Mouse (Mus musculus) hindbrain, embryonic 12.5 days (tissue): ENCODE data around the gene Zfp429. TPM values are rescaled to one million over a fixed set of nuclear protein-coding genes. Genes with fewer than 3 reads are reported as not detected.
A peak's percentile ranks its signal among the peaks of the same experiment; 100 is the strongest.
"Not testable (repeated sequence)": the region's sequence is repeated elsewhere in the genome, so short reads cannot be mapped to it uniquely, and the experiment has no call there.

Experiments
- ATAC-seq: fragments of 200-750 bp; cut with Nextera tagmentation; 2 replicates; pipeline ENCODE4 v1.8.0; 2017; ENCODE audit warnings: moderate TSS enrichment; ENCODE audit not compliant: low FRiP score
- H3K27ac ChIP-seq: fragments of 300-500 bp; sonication (generic); 2 replicates; pipeline ENCODE4 v1.5.1; 2016; ENCODE audit warnings: mild to moderate bottlenecking
- H3K27me3 ChIP-seq: fragments of 300-500 bp; sonication (generic); 2 replicates; pipeline ENCODE4 v1.6.1; 2016; ENCODE audit warnings: mild to moderate bottlenecking
- H3K36me3 ChIP-seq: fragments of 300-500 bp; sonication (generic); 2 replicates; pipeline ENCODE4 v1.6.1; 2016; ENCODE audit warnings: mild to moderate bottlenecking
- H3K4me1 ChIP-seq: fragments of 300-500 bp; sonication (generic); 2 replicates; pipeline ENCODE4 v1.6.1; 2016
- H3K4me2 ChIP-seq: fragments of 300-500 bp; sonication (generic); replicated peaks from 2 replicates; pipeline ENCODE4 v1.6.1; 2016; ENCODE audit warnings: mild to moderate bottlenecking
- H3K4me3 ChIP-seq: fragments of 300-500 bp; sonication (generic); 2 replicates; pipeline ENCODE4 v1.5.1; 2016; ENCODE audit warnings: mild to moderate bottlenecking
- H3K9ac ChIP-seq: fragments of 300-500 bp; sonication (generic); 2 replicates; pipeline ENCODE4 v1.6.1; 2016; ENCODE audit warnings: mild to moderate bottlenecking, moderate library complexity
- H3K9me3 ChIP-seq: fragments of 300-500 bp; sonication (generic); replicated peaks from 2 replicates; pipeline ENCODE4 v1.6.1; 2016; ENCODE audit warnings: mild to moderate bottlenecking
- WGBS: fragments of 180-500 bp; shearing (Covaris S2); methylation state at CpG from one replicate; pipeline ENCODE4 v1.1.7; 2016; 5-methylcytosine and 5-hydroxymethylcytosine counted together
- polyA plus RNA-seq: library from polyadenylated mRNA; unstranded; fragments of >200 nt; fragmentation: Nextera tagmentation; extraction: Ambion mirVana; gene quantifications from 2 replicates; pipeline ENCODE4 v1.2.1, GENCODE M21; 2016

Zfp429 gene
- polyA plus RNA-seq = 4.6 and 4.9 TPM in 2 replicates

DNA sequence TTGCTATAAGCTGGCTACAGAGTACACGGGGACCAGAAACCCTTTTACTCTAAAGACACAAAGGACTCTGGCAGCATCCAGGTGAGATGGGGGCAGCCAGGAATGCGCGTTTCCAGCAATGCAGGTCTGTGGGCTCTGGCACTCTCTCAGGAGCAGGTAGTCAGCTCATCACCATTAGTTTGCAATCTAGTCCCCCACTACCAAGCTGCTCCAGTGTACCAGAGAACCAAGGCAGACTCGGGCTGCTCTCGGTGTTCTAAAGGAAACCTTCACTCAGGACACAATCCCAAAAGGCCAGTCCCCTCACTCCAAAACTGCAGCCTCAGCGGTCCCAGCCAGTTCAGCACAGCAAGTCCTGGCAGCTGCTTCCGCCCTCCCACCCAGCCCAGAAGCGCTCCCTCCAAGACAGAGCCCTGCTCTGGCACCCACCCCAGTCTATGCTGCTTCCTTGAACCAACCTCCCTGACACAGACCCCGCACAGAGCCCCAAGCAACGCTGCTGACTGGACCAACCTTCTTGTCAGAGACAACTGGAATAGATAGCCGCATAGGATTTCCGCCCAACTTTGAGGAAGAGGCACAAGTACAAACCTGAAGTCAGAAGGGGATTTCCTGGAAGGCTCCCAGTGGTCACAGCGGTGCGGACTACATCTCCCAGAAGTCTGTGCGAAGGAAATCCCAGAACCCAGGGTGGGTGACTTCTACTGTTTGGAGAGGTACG lies at the start of gene Zfp429:
Gene Zfp429 (minus strand): TSS at position 637 of the 721 bp plus-strand sequence.
- H3K36me3 ChIP-seq, H3K27ac ChIP-seq, H3K27me3 ChIP-seq, H3K4me1 ChIP-seq, H3K9me3 ChIP-seq: not testable (repeated sequence)
- ATAC-seq = peak; percentile 94
- 3% methylated on average over 14 of the region's 16 CpGs for WGBS
- Histone ChIP-seq H3K4me2 (peak within 1 kb of the TSS; percentile 74), H3K9ac (peak within 1 kb of the TSS; percentile 54), H3K4me3 (peak within 1 kb of the TSS; percentile 59)

- not testable (repeated sequence) for H3K36me3 ChIP-seq, ATAC-seq
These were observed 37.5 kb upstream of the Zfp429 start for GRCm38 (mm10) chr13:67437095-67437494.

GRCm38 (mm10) chr13:67428116-67428515 lies 28.5 kb upstream of the Zfp429 start:
- no peak for ATAC-seq

More at GRCm38 (mm10) chr13:67437095-67437494, 37.5 kb upstream of the Zfp429 start:
- H3K9me3 ChIP-seq, H3K27ac ChIP-seq, H3K4me1 ChIP-seq, H3K4me3 ChIP-seq, H3K9ac ChIP-seq, H3K27me3 ChIP-seq, H3K4me2 ChIP-seq: not testable (repeated sequence)
- 88% methylated on average over 1 of the region's 3 CpGs for WGBS

DNA sequence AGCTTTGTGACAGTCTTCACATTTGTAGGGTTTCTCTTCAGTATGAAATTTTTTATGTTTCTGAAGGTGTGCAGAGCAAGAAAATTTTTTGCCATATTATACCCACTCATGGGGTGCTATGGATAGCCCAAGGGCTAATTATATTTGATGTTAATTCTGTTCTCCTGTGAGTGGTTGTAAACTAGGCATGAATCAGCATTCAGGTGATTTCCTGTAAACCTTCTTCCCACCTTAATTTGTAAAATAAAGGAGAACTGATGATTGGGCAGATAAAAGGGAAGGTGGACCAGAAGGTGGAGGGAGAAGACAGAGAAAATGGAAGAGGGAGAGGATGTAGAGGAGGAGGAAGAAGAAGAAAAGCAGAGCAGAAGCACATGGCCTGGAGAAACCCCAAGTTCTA lies 26.1 kb upstream of the Zfp429 start:
- not testable (repeated sequence) for H3K4me1 ChIP-seq, H3K4me2 ChIP-seq, ATAC-seq, H3K27me3 ChIP-seq, H3K9ac ChIP-seq, H3K9me3 ChIP-seq, H3K36me3 ChIP-seq, H3K27ac ChIP-seq, H3K4me3 ChIP-seq

More at GRCm38 (mm10) chr13:67428116-67428515, 28.5 kb upstream of the Zfp429 start:
- no peaks in the 10 kb centered on the region for H3K27me3 ChIP-seq
- no peak overlapping the region for H3K4me2 ChIP-seq
- H3K36me3 ChIP-seq = no peaks in the 10 kb centered on the region
- no peak overlapping the region for H3K27ac ChIP-seq
- no peak overlapping the region for H3K9ac ChIP-seq
- H3K4me3 ChIP-seq = no peak overlapping the region
- no peaks in the 10 kb centered on the region for H3K9me3 ChIP-seq
- no peaks in the 10 kb centered on the region for H3K4me1 ChIP-seq
- 73% methylated on average over 3 of the region's 3 CpGs for WGBS

DNA sequence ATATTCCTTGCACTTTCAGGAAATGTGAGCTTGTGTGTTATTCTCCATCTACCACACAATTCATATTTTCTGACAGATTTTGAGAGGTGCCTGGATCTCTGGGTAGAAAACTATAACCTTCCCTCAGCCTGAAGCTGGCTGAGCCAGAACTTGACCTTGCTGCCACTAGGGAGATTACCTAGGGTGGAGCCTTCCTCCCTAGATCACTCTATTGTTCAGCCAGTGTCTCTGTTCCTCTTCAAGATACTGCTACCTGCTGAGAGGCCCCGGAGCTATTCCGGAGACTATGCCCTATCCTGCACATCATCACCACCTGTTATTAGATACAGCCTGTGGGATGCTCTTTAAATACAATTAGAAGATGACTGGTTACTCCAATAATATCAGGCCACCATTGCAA lies 22.9 kb upstream of the Zfp429 start:
- H3K27ac ChIP-seq, H3K9ac ChIP-seq, H3K4me2 ChIP-seq, H3K4me1 ChIP-seq, H3K27me3 ChIP-seq, H3K36me3 ChIP-seq, H3K9me3 ChIP-seq, ATAC-seq, H3K4me3 ChIP-seq: not testable (repeated sequence)
- 92% methylated on average over 2 of the region's 2 CpGs for WGBS

DNA sequence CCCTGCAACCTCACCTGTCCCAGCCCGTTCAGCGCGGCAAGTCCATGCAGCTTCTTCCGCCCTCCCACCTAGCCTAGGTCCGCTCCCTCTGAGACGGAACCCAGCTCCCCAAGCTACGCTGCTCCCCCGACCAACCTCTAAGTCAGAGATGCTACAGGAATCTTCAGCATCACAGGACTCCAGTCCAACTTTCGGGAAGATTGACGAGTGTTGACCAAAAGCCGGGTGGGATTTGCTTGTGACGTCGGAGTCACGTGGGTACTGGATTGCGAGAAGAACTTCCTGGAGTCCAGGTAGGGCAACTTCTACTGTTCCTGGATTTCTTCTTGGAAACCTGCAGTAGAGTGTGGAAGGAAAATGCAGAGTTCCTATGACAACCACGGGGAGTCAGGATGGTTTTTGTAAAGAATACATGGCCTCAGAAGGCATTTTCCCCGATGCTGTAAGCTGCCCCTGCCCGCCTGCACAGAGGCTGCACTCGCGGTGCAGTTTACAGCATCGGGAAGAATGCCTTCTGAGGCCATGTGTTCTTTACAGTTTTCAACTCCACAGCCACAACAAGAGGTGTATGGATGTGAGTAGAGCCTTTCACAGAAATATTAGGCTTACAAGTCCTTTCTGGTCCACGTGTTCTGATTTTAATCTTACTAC lies 21.7 kb upstream of the Zfp429 start, which contains the start of gene Zfp459:
Gene Zfp459 (minus strand): TSS at position 212 of the 651 bp plus-strand sequence.
- Histone ChIP-seq H3K27ac (no peak within 1 kb of the TSS), H3K9me3 (no peaks in the 10 kb centered on the region), H3K36me3 (no peaks in the 10 kb centered on the region), H3K4me2 (peak within 1 kb of the TSS; percentile 82), H3K4me3 (peak within 1 kb of the TSS; percentile 55), H3K4me1 (no peaks in the 10 kb centered on the region), H3K9ac (peak within 1 kb of the TSS; percentile 63), H3K27me3 (no peaks in the 10 kb centered on the region)
- WGBS = 2% methylated on average over 22 of the region's 22 CpGs
- ATAC-seq = peak; percentile 83

- WGBS = 37% methylated on average over 11 of the region's 11 CpGs
- no peaks in the 10 kb centered on the region for H3K4me1 ChIP-seq
- H3K4me3 ChIP-seq = peak overlapping the region; percentile 55
- peak; percentile 41 for ATAC-seq
- H3K27me3 ChIP-seq = no peaks in the 10 kb centered on the region
- no peaks in the 10 kb centered on the region for H3K36me3 ChIP-seq
- H3K9me3 ChIP-seq = no peaks in the 10 kb centered on the region
- H3K27ac ChIP-seq = no peak overlapping the region
- H3K4me2 ChIP-seq = peak overlapping the region; percentile 82
- H3K9ac ChIP-seq = peak overlapping the region; percentile 63
These were observed 21.1 kb upstream of the Zfp429 start for GRCm38 (mm10) chr13:67420558-67421206.

DNA sequence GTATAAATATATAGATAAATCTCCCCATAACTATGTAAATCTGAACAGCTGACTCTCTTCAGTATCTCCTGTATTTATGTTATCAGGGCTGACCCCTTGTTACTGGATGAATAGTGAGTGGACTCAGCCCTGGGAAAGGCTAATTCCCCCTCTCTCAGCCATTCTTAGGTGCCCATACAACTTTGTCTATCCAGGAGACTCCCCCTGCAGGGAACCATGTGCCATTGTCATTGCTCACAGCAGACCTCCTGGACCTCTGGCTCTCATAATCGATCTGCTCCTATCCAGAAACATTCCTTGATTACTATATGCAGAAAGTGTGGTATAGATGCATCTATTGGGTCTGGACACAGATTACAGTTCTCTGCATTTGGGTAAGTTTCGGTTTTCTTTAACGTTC lies 17.2 kb upstream of the Zfp429 start:
- H3K27me3 ChIP-seq = no peaks in the 10 kb centered on the region
- H3K4me1 ChIP-seq = no peaks in the 10 kb centered on the region
- H3K27ac ChIP-seq = no peak overlapping the region
- no peaks in the 10 kb centered on the region for H3K9me3 ChIP-seq
- no peak overlapping the region for H3K4me3 ChIP-seq
- ATAC-seq = no peak
- H3K9ac ChIP-seq = no peak overlapping the region
- 83% methylated on average over 3 of the region's 3 CpGs for WGBS
- no peak overlapping the region for H3K4me2 ChIP-seq
- H3K36me3 ChIP-seq = no peaks in the 10 kb centered on the region

GRCm38 (mm10) chr13:67415759-67416158 lies 16.1 kb upstream of the Zfp429 start:
- H3K4me3 ChIP-seq = no peak overlapping the region

DNA sequence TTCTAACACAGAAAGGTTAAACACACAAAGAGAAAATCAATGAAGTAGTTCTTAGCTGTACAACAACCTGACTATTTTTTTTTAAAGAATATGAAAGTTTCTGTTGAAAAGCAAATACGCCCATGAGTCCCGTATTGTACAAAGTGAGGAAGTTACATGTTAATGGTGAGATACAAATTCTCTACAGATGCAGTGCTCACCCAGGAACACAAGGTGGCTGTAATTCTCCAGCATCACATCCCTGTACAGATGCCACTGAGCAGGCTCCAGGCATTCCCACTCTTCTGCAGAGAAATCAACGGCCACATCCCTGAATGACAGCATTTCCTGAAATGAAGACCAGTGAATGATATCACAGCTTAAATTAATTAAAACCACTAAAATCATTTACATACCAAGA lies 14.0 kb upstream of the Zfp429 start:
- ATAC-seq, H3K4me1 ChIP-seq, H3K4me3 ChIP-seq, H3K27ac ChIP-seq, H3K9ac ChIP-seq, H3K4me2 ChIP-seq, H3K27me3 ChIP-seq, H3K9me3 ChIP-seq, H3K36me3 ChIP-seq: not testable (repeated sequence)
- 74% methylated on average over 3 of the region's 3 CpGs for WGBS

More at GRCm38 (mm10) chr13:67415759-67416158, 16.1 kb upstream of the Zfp429 start:
- no peaks in the 10 kb centered on the region for H3K9me3 ChIP-seq
- no peaks in the 10 kb centered on the region for H3K27me3 ChIP-seq
- 88% methylated on average over 6 of the region's 6 CpGs for WGBS
- no peak overlapping the region for H3K9ac ChIP-seq
- no peak overlapping the region for H3K4me2 ChIP-seq
- no peak overlapping the region for H3K27ac ChIP-seq
- no peaks in the 10 kb centered on the region for H3K36me3 ChIP-seq
- no peak for ATAC-seq
- no peaks in the 10 kb centered on the region for H3K4me1 ChIP-seq

DNA sequence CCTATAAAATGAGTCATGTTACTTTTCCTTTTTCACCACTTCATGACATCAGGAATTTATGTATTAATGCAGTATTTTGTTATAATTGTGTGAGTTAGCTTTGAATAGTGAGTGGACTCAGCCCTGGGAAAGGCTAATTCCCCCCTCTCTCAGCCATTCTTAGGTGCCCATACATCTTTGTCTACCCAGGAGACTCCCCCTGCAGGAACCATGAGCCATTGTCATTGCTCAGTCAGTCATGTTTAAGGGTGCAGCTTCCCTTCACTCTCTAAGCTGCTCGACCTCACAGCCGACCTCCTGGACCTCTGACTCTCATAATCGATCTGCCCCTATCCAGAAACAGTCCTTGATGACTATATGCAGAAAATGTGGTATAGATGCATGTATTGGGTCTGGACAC lies 23.4 kb downstream of the Zfp429 start:
- not testable (repeated sequence) for H3K4me1 ChIP-seq, ATAC-seq, H3K27ac ChIP-seq, H3K9me3 ChIP-seq, H3K27me3 ChIP-seq, H3K4me3 ChIP-seq, H3K4me2 ChIP-seq, H3K36me3 ChIP-seq, H3K9ac ChIP-seq
- 62% methylated on average over 3 of the region's 3 CpGs for WGBS

DNA sequence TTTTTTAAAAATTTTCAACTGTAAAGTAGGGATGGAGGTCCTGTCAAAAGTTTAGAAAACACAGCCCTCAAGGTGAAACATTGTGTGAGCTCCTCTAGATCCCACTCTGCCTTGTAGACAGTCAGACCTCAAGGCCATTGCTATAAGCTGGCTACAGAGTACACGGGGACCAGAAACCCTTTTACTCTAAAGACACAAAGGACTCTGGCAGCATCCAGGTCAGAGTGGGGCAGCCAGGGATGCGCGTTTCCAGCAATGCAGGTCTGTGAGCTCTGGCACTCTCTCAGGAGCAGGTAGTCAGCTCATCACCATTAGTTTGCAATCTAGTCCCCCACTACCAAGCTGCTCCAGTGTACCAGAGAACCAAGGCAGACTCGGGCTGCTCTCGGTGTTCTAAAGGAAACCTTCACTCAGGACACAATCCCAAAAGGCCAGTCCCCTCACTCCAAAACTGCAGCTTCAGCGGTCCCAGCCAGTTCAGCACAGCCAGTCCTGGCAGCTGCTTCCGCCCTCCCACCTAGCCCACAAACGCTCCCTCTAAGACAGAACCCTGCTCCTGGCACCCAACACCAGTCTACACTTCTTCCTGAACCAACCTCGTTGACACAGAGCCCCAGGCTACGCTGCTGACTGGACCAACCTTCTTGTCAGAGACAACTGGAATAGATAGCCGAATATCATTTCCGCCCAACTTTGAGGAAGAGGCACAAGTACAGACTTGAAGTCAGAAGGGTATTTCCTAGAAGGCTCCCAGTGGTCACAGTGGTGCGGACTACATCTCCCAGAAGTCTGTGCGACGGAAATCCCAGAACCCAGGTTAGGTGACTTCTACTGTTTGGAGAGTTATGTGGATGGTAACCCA lies 24.3 kb downstream of the Zfp429 start, which contains the start of the genes Gm28041 and Zfp456:
Gene Gm28041 (minus strand): TSS at position 684 of the 862 bp plus-strand sequence.
Gene Zfp456 (minus strand): TSS at position 761 of the 862 bp plus-strand sequence.
- H3K27me3 ChIP-seq, H3K4me1 ChIP-seq, H3K36me3 ChIP-seq, H3K27ac ChIP-seq, H3K9me3 ChIP-seq: not testable (repeated sequence)
- Histone ChIP-seq H3K9ac (peak within 1 kb of the TSS; percentile 20; the same call in 1 of the 2 replicates), H3K4me3 (peak within 1 kb of the TSS; percentile 36), H3K4me2 (peak within 1 kb of the TSS; percentile 55)
- WGBS = 25% methylated on average over 15 of the region's 15 CpGs
- peak; percentile 88 for ATAC-seq
